Mouse (Mus musculus) spleen, adult 2 months (tissue): ENCODE data around the gene Oca2. TPM values are rescaled to one million over a fixed set of nuclear protein-coding genes. Genes with fewer than 3 reads are reported as not detected.

ENCODE experiments used
- DNase-seq, 2 experiments: peaks; one replicate each; pipeline versions ENCODE4 v3.0.0 to v3.0.0-alpha.2; 2012 to 2021; ENCODE audit warnings: low spot score in 2 of 2, low read depth in 1 of 2
- H3K27ac ChIP-seq: fragments of 200-500 bp; 2 replicates; pipeline ENCODE4 v1.5.1; 2012; ENCODE audit warnings: low read length, inconsistent platforms; ENCODE audit not compliant: insufficient read depth
- H3K27me3 ChIP-seq: fragments of 200-500 bp; 2 replicates; pipeline ENCODE4 v1.6.1; 2012; ENCODE audit warnings: mild to moderate bottlenecking, moderate library complexity, low read length, inconsistent platforms; ENCODE audit not compliant: control insufficient read depth, insufficient read depth
- H3K36me3 ChIP-seq: fragments of 200-500 bp; 2 replicates; pipeline ENCODE4 v1.6.1; 2012; ENCODE audit warnings: mild to moderate bottlenecking, low read length, inconsistent platforms; ENCODE audit not compliant: control insufficient read depth, insufficient read depth
- H3K4me1 ChIP-seq: fragments of 200-500 bp; 2 replicates; pipeline ENCODE4 v1.6.1; 2011; ENCODE audit warnings: inconsistent platforms; ENCODE audit not compliant: control insufficient read depth, insufficient read depth, insufficient read length
- H3K4me3 ChIP-seq: fragments of 200-500 bp; 2 replicates; pipeline ENCODE4 v1.5.1; 2011; ENCODE audit warnings: mild to moderate bottlenecking, inconsistent platforms; ENCODE audit not compliant: insufficient read depth, insufficient read length; ENCODE audit errors: extremely low read depth
- CTCF ChIP-seq: fragments of 200-500 bp; IDR thresholded peaks from 2 replicates; pipeline ENCODE4 v1.5.1; 2011; ENCODE audit warnings: mild to moderate bottlenecking, inconsistent platforms; ENCODE audit not compliant: insufficient read depth, insufficient read length, insufficient replicate concordance; ENCODE audit errors: extremely low read depth
- POLR2A ChIP-seq: fragments of 200-500 bp; IDR thresholded peaks from 2 replicates; pipeline ENCODE4 v1.6.1; 2011; ENCODE audit warnings: low read depth, low read length, inconsistent platforms
- WGBS: fragments of 180-500 bp; shearing (Covaris S2); methylation state at CpG from one replicate; pipeline ENCODE4 v1.1.7; 2018; 5-methylcytosine and 5-hydroxymethylcytosine counted together
- polyA plus RNA-seq: library from polyadenylated mRNA; depleted of rRNA; stranded (reverse); fragments of >200 nt; gene quantifications from 2 replicates; pipeline ENCODE4 v1.2.3, GENCODE M21; 2012

The Oca2 gene
- polyA plus RNA-seq, 1 experiment = 0.23 TPM

GRCm38 (mm10) chr7:56382706-56383105, 143.1 kb downstream of the Oca2 start:
- Histone ChIP-seq H3K27me3 (no peaks in the 10 kb centered on the region), H3K4me1 (no peaks in the 10 kb centered on the region), H3K27ac (no peak overlapping the region), H3K36me3 (no peaks in the 10 kb centered on the region), H3K4me3 (no peak overlapping the region)
- no peak for TF ChIP-seq CTCF
- no peak for TF ChIP-seq POLR2A
- 79% methylated on average over 1 of the region's 1 CpGs for WGBS
- DNase-seq = no peak

GRCm38 (mm10) chr7:56388295-56388694, 148.7 kb downstream of the Oca2 start:
- TF ChIP-seq POLR2A = no peak
- no peak for TF ChIP-seq CTCF
- H3K4me1 ChIP-seq = no peaks in the 10 kb centered on the region
- H3K27ac ChIP-seq = no peak overlapping the region
- H3K4me3 ChIP-seq = no peak overlapping the region
- WGBS = 73% methylated on average over 2 of the region's 2 CpGs
- no peak for DNase-seq
- H3K36me3 ChIP-seq = no peaks in the 10 kb centered on the region
- no peaks in the 10 kb centered on the region for H3K27me3 ChIP-seq

DNA sequence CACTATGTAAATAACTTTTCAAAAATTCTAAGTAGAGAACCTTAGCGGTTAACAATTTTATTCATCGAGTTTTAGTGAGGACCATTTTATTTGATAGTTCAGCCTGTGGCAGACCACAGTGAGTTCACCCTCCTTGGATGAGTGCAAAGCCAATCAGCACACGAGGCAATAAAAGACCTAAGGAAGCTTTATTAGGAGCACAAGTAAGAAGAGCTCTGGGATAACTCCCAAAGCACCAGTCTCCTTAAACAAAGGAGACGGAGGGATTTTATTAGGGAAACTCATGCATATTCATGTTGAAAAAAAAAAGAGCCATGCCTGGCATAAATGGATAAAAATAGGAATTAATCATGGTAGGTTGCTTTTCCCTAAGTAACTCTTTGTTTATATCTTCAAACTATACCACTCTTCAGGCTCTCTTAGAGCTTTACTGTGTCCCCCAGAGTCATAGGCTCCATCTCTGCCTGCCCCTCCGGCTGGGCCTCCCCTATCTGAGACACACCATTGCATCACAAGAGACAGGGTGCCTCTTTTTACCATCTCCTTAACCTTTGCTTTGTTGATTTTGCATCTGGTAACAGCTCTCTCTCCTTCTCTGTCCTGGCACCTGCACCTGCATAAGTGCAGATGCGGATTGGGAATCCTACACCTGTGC, 178.7 kb downstream of the Oca2 start:
- TF ChIP-seq POLR2A = no peak
- no peak for TF ChIP-seq CTCF
- WGBS = 67% methylated on average over 6 of the region's 6 CpGs
- no peaks in the 10 kb centered on the region for H3K27me3 ChIP-seq

GRCm38 (mm10) chr7:56419253-56419844, 179.8 kb downstream of the Oca2 start:
- TF ChIP-seq CTCF (no peak), POLR2A (no peak)
- Histone ChIP-seq H3K27me3 (no peaks in the 10 kb centered on the region), H3K4me3 (no peak overlapping the region), H3K27ac (no peak overlapping the region), H3K4me1 (no peaks in the 10 kb centered on the region), H3K36me3 (no peaks in the 10 kb centered on the region)
- WGBS = 31% methylated on average over 5 of the region's 5 CpGs
- no peak for DNase-seq

More for the DNA sequence above, 178.7 kb downstream of the Oca2 start:
- H3K4me1 ChIP-seq = no peaks in the 10 kb centered on the region
- no peak overlapping the region for H3K27ac ChIP-seq
- no peaks in the 10 kb centered on the region for H3K36me3 ChIP-seq
- no peak overlapping the region for H3K4me3 ChIP-seq
- DNase-seq = no peak

DNA sequence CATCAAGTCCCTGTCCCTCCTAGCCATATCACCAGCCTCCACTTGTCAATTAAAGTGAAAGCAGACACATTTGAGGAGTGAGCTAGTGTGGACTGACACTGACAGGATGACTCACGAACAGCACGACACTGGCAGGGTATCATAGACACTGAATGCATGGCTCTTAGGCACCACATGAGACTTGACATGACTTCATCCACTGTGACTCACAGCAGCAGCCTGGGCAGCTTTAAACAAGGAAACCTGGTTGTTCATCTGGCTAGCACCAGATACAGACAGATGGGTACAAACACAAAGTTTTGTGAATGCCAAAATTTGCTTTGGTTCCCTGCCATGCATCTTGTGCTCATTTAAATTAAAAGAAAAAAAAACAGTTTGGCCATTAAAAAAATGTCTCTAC, 182.4 kb downstream of the Oca2 start:
- TF ChIP-seq POLR2A (no peak), CTCF (no peak)
- WGBS = 76% methylated on average over 2 of the region's 2 CpGs
- DNase-seq = no peak

GRCm38 (mm10) chr7:56423548-56423947, 184.0 kb downstream of the Oca2 start:
- Histone ChIP-seq H3K27me3 (no peaks in the 10 kb centered on the region), H3K36me3 (no peaks in the 10 kb centered on the region), H3K4me1 (no peaks in the 10 kb centered on the region), H3K4me3 (no peak overlapping the region), H3K27ac (no peak overlapping the region)
- DNase-seq = no peak
- TF ChIP-seq CTCF (no peak), POLR2A (no peak)
- WGBS = 80% methylated on average over 2 of the region's 2 CpGs

More for the DNA sequence above, 182.4 kb downstream of the Oca2 start:
- H3K4me3 ChIP-seq = no peak overlapping the region
- H3K36me3 ChIP-seq = no peaks in the 10 kb centered on the region
- no peak overlapping the region for H3K27ac ChIP-seq
- H3K4me1 ChIP-seq = no peaks in the 10 kb centered on the region
- H3K27me3 ChIP-seq = no peaks in the 10 kb centered on the region
